Mouse (Mus musculus): ENCODE results near the gene Bicc1. TPM values are rescaled to one million over a fixed set of nuclear protein-coding genes. Genes with fewer than 3 reads are reported as not detected.
A peak's percentile ranks its signal among the peaks of the same experiment; 100 is the strongest.

The Bicc1 gene
- polyA plus RNA-seq (2016; fragmentation: Nextera tagmentation; extraction: Ambion mirVana) = 3.0 and 4.5 TPM in 2 replicates

- Histone ChIP-seq H3K27ac (peak within 1 kb of the TSS; percentile 87), H3K27me3 (ENCODE audit: low read depth, poor library complexity, severe bottlenecking) (peaks cover 31% of the 10 kb centered on the region), H3K36me3 (no peaks in the 10 kb centered on the region), H3K9me3 (replicated peaks) (no peaks in the 10 kb centered on the region), H3K4me1 (peaks cover 17% of the 10 kb centered on the region; the same call in 1 of the 2 replicates), H3K4me3 (peak within 1 kb of the TSS; percentile 71)
- WGBS = 13% methylated on average over 68 of the region's 69 CpGs
- no peak for DNase-seq (ENCODE audit: low spot score)
Measured at GRCm38 (mm10) chr10:71159676-71160235, at the start of gene Bicc1. Bicc1 (minus strand) TSS chr10:71159700.

- Histone ChIP-seq H3K4me3 (no peak overlapping the region), H3K4me1 (no peaks in the 10 kb centered on the region), H3K27me3 (ENCODE audit: low read depth, poor library complexity, severe bottlenecking) (no peaks in the 10 kb centered on the region), H3K27ac (no peak overlapping the region), H3K9me3 (replicated peaks) (no peaks in the 10 kb centered on the region), H3K36me3 (no peaks in the 10 kb centered on the region)
- 94% methylated on average over 2 of the region's 2 CpGs for WGBS
- DNase-seq (ENCODE audit: low spot score) = no peak
Measured at GRCm38 (mm10) chr10:71201512-71201911, 42.0 kb upstream of the Bicc1 start.

GRCm38 (mm10) chr10:71200964-71201363, 41.5 kb upstream of the Bicc1 start:
- H3K4me3 ChIP-seq = no peak overlapping the region
- H3K36me3 ChIP-seq = no peaks in the 10 kb centered on the region
- no peak overlapping the region for H3K27ac ChIP-seq
- no peak for DNase-seq (ENCODE audit: low spot score)
- H3K4me1 ChIP-seq = no peaks in the 10 kb centered on the region
- 79% methylated on average over 5 of the region's 5 CpGs for WGBS
- no peaks in the 10 kb centered on the region for H3K9me3 ChIP-seq (replicated peaks)
- no peaks in the 10 kb centered on the region for H3K27me3 ChIP-seq (ENCODE audit: low read depth, poor library complexity, severe bottlenecking)

- Histone ChIP-seq H3K4me1 (no peaks in the 10 kb centered on the region), H3K9me3 (replicated peaks) (no peaks in the 10 kb centered on the region), H3K4me3 (no peak overlapping the region), H3K27ac (no peak overlapping the region), H3K27me3 (ENCODE audit: low read depth, poor library complexity, severe bottlenecking) (no peaks in the 10 kb centered on the region), H3K36me3 (no peaks in the 10 kb centered on the region)
- WGBS = 91% methylated on average over 8 of the region's 8 CpGs
- DNase-seq (ENCODE audit: low spot score) = no peak
Measured at GRCm38 (mm10) chr10:71198676-71199075, 39.2 kb upstream of the Bicc1 start.

- Histone ChIP-seq H3K36me3 (no peaks in the 10 kb centered on the region), H3K4me3 (no peak overlapping the region), H3K27me3 (ENCODE audit: low read depth, poor library complexity, severe bottlenecking) (no peaks in the 10 kb centered on the region), H3K9me3 (replicated peaks) (no peaks in the 10 kb centered on the region), H3K27ac (no peak overlapping the region), H3K4me1 (no peaks in the 10 kb centered on the region)
- no peak for DNase-seq (ENCODE audit: low spot score)
- 71% methylated on average over 14 of the region's 14 CpGs for WGBS
Measured at GRCm38 (mm10) chr10:71197036-71197785, 37.7 kb upstream of the Bicc1 start.

GRCm38 (mm10) chr10:71195501-71195900, 36.0 kb upstream of the Bicc1 start:
- Histone ChIP-seq H3K4me1 (no peaks in the 10 kb centered on the region), H3K27ac (no peak overlapping the region), H3K27me3 (ENCODE audit: low read depth, poor library complexity, severe bottlenecking) (no peaks in the 10 kb centered on the region), H3K36me3 (no peaks in the 10 kb centered on the region), H3K9me3 (replicated peaks) (no peaks in the 10 kb centered on the region), H3K4me3 (no peak overlapping the region)
- no peak for DNase-seq (ENCODE audit: low spot score)
- 54% methylated on average over 9 of the region's 9 CpGs for WGBS

GRCm38 (mm10) chr10:71194713-71195112, 35.2 kb upstream of the Bicc1 start:
- DNase-seq (ENCODE audit: low spot score) = no peak
- Histone ChIP-seq H3K36me3 (no peaks in the 10 kb centered on the region), H3K4me1 (no peaks in the 10 kb centered on the region), H3K4me3 (no peak overlapping the region), H3K27ac (no peak overlapping the region), H3K27me3 (ENCODE audit: low read depth, poor library complexity, severe bottlenecking) (no peaks in the 10 kb centered on the region), H3K9me3 (replicated peaks) (no peaks in the 10 kb centered on the region)
- WGBS = 81% methylated on average over 7 of the region's 7 CpGs

- Histone ChIP-seq H3K9me3 (replicated peaks) (no peaks in the 10 kb centered on the region), H3K4me3 (no peak overlapping the region), H3K27ac (no peak overlapping the region), H3K27me3 (ENCODE audit: low read depth, poor library complexity, severe bottlenecking) (no peaks in the 10 kb centered on the region), H3K36me3 (no peaks in the 10 kb centered on the region), H3K4me1 (no peaks in the 10 kb centered on the region)
- 89% methylated on average over 7 of the region's 7 CpGs for WGBS
- no peak for DNase-seq (ENCODE audit: low spot score)
Measured at GRCm38 (mm10) chr10:71193319-71193718, 33.8 kb upstream of the Bicc1 start.

- Histone ChIP-seq H3K27me3 (ENCODE audit: low read depth, poor library complexity, severe bottlenecking) (no peaks in the 10 kb centered on the region), H3K36me3 (no peaks in the 10 kb centered on the region), H3K4me1 (no peaks in the 10 kb centered on the region), H3K9me3 (replicated peaks) (no peaks in the 10 kb centered on the region), H3K4me3 (no peak overlapping the region), H3K27ac (no peak overlapping the region)
- 86% methylated on average over 11 of the region's 11 CpGs for WGBS
- DNase-seq (ENCODE audit: low spot score) = no peak
Measured at GRCm38 (mm10) chr10:71192886-71193285, 33.4 kb upstream of the Bicc1 start.

- DNase-seq (ENCODE audit: low spot score) = no peak
- H3K4me1 ChIP-seq = no peaks in the 10 kb centered on the region
- no peak overlapping the region for H3K27ac ChIP-seq
- no peaks in the 10 kb centered on the region for H3K36me3 ChIP-seq
- no peak overlapping the region for H3K4me3 ChIP-seq
- 85% methylated on average over 4 of the region's 4 CpGs for WGBS
- H3K27me3 ChIP-seq (ENCODE audit: low read depth, poor library complexity, severe bottlenecking) = no peaks in the 10 kb centered on the region
- H3K9me3 ChIP-seq (replicated peaks) = no peaks in the 10 kb centered on the region
Measured at GRCm38 (mm10) chr10:71188681-71189080, 29.2 kb upstream of the Bicc1 start.

- no peaks in the 10 kb centered on the region for H3K9me3 ChIP-seq (replicated peaks)
- no peaks in the 10 kb centered on the region for H3K27me3 ChIP-seq (ENCODE audit: low read depth, poor library complexity, severe bottlenecking)
- no peak overlapping the region for H3K27ac ChIP-seq
- H3K4me1 ChIP-seq = peaks cover 3% of the 10 kb centered on the region; the same call in 1 of the 2 replicates
- WGBS = 87% methylated on average over 7 of the region's 7 CpGs
- no peaks in the 10 kb centered on the region for H3K36me3 ChIP-seq
- no peak for DNase-seq (ENCODE audit: low spot score)
- no peak overlapping the region for H3K4me3 ChIP-seq
Measured at GRCm38 (mm10) chr10:71185059-71185458, 25.6 kb upstream of the Bicc1 start.

- DNase-seq (ENCODE audit: low spot score) = no peak
- H3K9me3 ChIP-seq (replicated peaks) = no peaks in the 10 kb centered on the region
- H3K4me3 ChIP-seq = no peak overlapping the region
- no peak overlapping the region for H3K27ac ChIP-seq
- H3K4me1 ChIP-seq = peaks cover 3% of the 10 kb centered on the region; the same call in 1 of the 2 replicates
- no peaks in the 10 kb centered on the region for H3K36me3 ChIP-seq
- H3K27me3 ChIP-seq (ENCODE audit: low read depth, poor library complexity, severe bottlenecking) = no peaks in the 10 kb centered on the region
- WGBS = 69% methylated on average over 7 of the region's 7 CpGs
Measured at GRCm38 (mm10) chr10:71183339-71184031, 24.0 kb upstream of the Bicc1 start.

GRCm38 (mm10) chr10:71181931-71182330, 22.4 kb upstream of the Bicc1 start:
- Histone ChIP-seq H3K9me3 (replicated peaks) (no peaks in the 10 kb centered on the region), H3K4me1 (peaks cover 3% of the 10 kb centered on the region; the same call in 1 of the 2 replicates), H3K27me3 (ENCODE audit: low read depth, poor library complexity, severe bottlenecking) (no peaks in the 10 kb centered on the region), H3K36me3 (no peaks in the 10 kb centered on the region), H3K27ac (no peak overlapping the region), H3K4me3 (no peak overlapping the region)
- no peak for DNase-seq (ENCODE audit: low spot score)
- WGBS = 94% methylated on average over 4 of the region's 4 CpGs

All from limb, embryonic 10.5 days (tissue).